Mouse (Mus musculus): ENCODE measurements around the gene Fam168b.

The Fam168b gene

GRCm38 (mm10) chr1:34850343-34851136 is 7.7 kb upstream of the Fam168b start:
- DNase-seq = peak; percentile 32 to 47

- DNase-seq = peak; percentile 95 to 97
Measured at GRCm38 (mm10) chr1:34849745-34850342, 7.0 kb upstream of the Fam168b start, which contains the start of gene Plekhb2. TSS of gene Plekhb2 (plus strand) at chr1:34849976.

GRCm38 (mm10) chr1:34847070-34847469 is 4.2 kb upstream of the Fam168b start:
- DNase-seq = no peak

- DNase-seq = peak in 1 of 2 experiments; percentile 38
Measured at GRCm38 (mm10) chr1:34842389-34842861, 440 bp downstream of the Fam168b start.

- no peak for DNase-seq
Measured at GRCm38 (mm10) chr1:34841709-34842388, 1.0 kb downstream of the Fam168b start.

- DNase-seq = no peak
Measured at GRCm38 (mm10) chr1:34839241-34839640, 3.6 kb downstream of the Fam168b start.

GRCm38 (mm10) chr1:34837951-34838689 is 4.7 kb downstream of the Fam168b start:
- no peak for DNase-seq

GRCm38 (mm10) chr1:34834904-34835303 is 8.0 kb downstream of the Fam168b start:
- DNase-seq = no peak

- DNase-seq = no peak
Measured at GRCm38 (mm10) chr1:34831381-34831780, 11.5 kb downstream of the Fam168b start.

- no peak for DNase-seq
Measured at GRCm38 (mm10) chr1:34830934-34831333, 11.9 kb downstream of the Fam168b start.

GRCm38 (mm10) chr1:34828528-34829294 is 14.2 kb downstream of the Fam168b start:
- no peak for DNase-seq

GRCm38 (mm10) chr1:34827900-34828299 is 15.0 kb downstream of the Fam168b start:
- no peak for DNase-seq

GRCm38 (mm10) chr1:34825909-34826308 is 17.0 kb downstream of the Fam168b start:
- DNase-seq = no peak

- no peak for DNase-seq
Measured at GRCm38 (mm10) chr1:34824208-34824607, 18.7 kb downstream of the Fam168b start.

GRCm38 (mm10) chr1:34823353-34823752 is 19.5 kb downstream of the Fam168b start:
- DNase-seq = no peak

- DNase-seq = no peak
Measured at GRCm38 (mm10) chr1:34822746-34823145, 20.1 kb downstream of the Fam168b start.

- DNase-seq = no peak
Measured at GRCm38 (mm10) chr1:34822003-34822402, 20.9 kb downstream of the Fam168b start.

- DNase-seq = no peak
Measured at GRCm38 (mm10) chr1:34821411-34821810, 21.5 kb downstream of the Fam168b start.

- no peak for DNase-seq
Measured at GRCm38 (mm10) chr1:34819225-34819910, 23.5 kb downstream of the Fam168b start.

GRCm38 (mm10) chr1:34815843-34816242 is 27.0 kb downstream of the Fam168b start:
- DNase-seq = no peak
